8 mouse cellular contexts compared by ENCODE assay signal in the genomic region with DNA sequence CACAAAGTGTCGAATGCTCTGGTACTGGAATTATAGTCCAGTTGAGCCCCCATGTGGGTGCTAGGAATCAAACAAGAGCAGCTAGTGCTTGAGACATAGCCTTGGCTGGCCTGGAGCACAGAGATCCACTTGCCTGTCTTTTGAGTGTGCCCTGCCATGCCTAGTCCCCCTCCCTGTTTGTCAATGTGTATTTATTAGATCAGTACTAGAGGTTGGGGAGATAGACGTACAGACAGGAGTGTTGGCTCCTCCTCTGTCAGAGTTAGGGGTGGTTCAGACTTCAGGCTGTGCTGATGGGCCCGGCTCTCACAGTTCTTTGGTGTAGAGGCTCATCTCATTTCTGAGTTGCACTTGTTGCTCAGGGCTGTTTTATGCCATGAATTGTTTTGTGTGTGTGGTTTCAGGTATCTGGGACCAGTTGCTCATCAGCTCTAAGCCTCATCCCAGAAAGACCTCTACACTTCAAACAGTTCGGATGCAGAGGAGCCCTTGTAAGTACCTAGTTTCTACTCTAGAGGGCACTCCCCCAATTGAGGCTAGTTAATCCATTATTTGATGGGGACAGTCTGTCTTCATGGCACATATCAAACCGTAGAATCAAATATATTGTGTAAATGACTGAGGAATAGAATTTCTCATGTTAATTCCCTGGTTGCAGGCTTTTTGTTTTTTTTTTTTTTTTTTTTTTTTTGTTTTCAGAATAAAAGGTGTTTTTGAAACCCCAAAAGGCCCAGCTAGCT. TPM values are rescaled to one million over a fixed set of nuclear protein-coding genes. Genes with fewer than 3 reads are reported as not detected.
A peak's percentile ranks its signal among the peaks of the same experiment; 100 is the strongest.
DNase-seq lines count a peak whose midpoint lies in the region; ATAC-seq and TF ChIP-seq lines count a peak whose summit lies in the region.

No protein-coding gene starts in this region.

- H3K9me3 ChIP-seq in ES-E14 (ENCODE audit: control insufficient read depth, insufficient read depth, low read depth, low read length) = no peaks in the 10 kb centered on the region
- no peaks in the 10 kb centered on the region for H3K9me3 ChIP-seq in hindbrain, embryonic 11.5 days (ENCODE audit: control insufficient read depth, low read length)
- no peaks in the 10 kb centered on the region for H3K9me3 ChIP-seq in lung, postnatal 0 days (ENCODE audit: low read length)
- no peaks in the 10 kb centered on the region for H3K9me3 ChIP-seq in stomach, embryonic 16.5 days (replicated peaks; ENCODE audit: control insufficient read depth, low read length)

- H3K27me3 ChIP-seq in hindbrain, embryonic 11.5 days (ENCODE audit: control insufficient read depth, insufficient read depth, low read length) = no peaks in the 10 kb centered on the region
- H3K27me3 ChIP-seq in lung, postnatal 0 days (replicated peaks; ENCODE audit: insufficient read depth, low read length) = no peaks in the 10 kb centered on the region
- H3K27me3 ChIP-seq in stomach, embryonic 16.5 days (ENCODE audit: control insufficient read depth, insufficient read depth, low read length) = no peaks in the 10 kb centered on the region

- DNase-seq in layer of hippocampus, adult 9-11 months = peak; percentile 27
- no peak for DNase-seq in layer of hippocampus, postnatal 25 days (ENCODE audit: extremely low spot score in 1 of 2, low spot score in 1 of 2)
- no peak for DNase-seq in ES-E14 (ENCODE audit: low read depth, low spot score)
- DNase-seq in embryo, embryonic 11 days = peak; percentile 43
- peak; percentile 36 for DNase-seq in hindbrain, embryonic 11.5 days (ENCODE audit: low spot score)
- peak; percentile 34 for DNase-seq in lung, postnatal 0 days (ENCODE audit: low spot score)
- DNase-seq in thymus, postnatal 25 days = no peak

- peaks cover 3 to 7% of the 10 kb centered on the region in 2 experiments; a peak in 2 of 4 replicates for H3K4me1 ChIP-seq in ES-E14 (ENCODE audit: control insufficient read depth in 2 of 2, insufficient read depth in 2 of 2, low read length in 2 of 2, poor library complexity in 1 of 2)
- peaks cover 5% of the 10 kb centered on the region; the same call in 1 of the 2 replicates for H3K4me1 ChIP-seq in hindbrain, embryonic 11.5 days (replicated peaks; ENCODE audit: control insufficient read depth, insufficient read depth, low read length)
- 0 out of 2 replicates have a peak, but pooled peaks cover 4% of the 10 kb centered on the region for H3K4me1 ChIP-seq in lung, postnatal 0 days (ENCODE audit: insufficient read depth, low read depth, low read length)
- peaks cover 3% of the 10 kb centered on the region for H3K4me1 ChIP-seq in stomach, embryonic 16.5 days (ENCODE audit: control insufficient read depth, insufficient read depth, low read length)

- WGBS in hindbrain, embryonic 11.5 days = 59% methylated on average over 5 of the region's 5 CpGs
- 54% methylated on average over 5 of the region's 5 CpGs for WGBS in lung, postnatal 0 days
- 53% methylated on average over 5 of the region's 5 CpGs for WGBS in stomach, embryonic 16.5 days

- H3K4me2 ChIP-seq in hindbrain, embryonic 11.5 days (replicated peaks; ENCODE audit: low read depth, low read length) = peak overlapping the region; percentile 57; the same call in 1 of the 2 replicates
- H3K4me2 ChIP-seq in lung, postnatal 0 days (replicated peaks; ENCODE audit: low read depth, low read length) = no peak overlapping the region
- peak overlapping the region; percentile 80; the same call in 1 of the 2 replicates for H3K4me2 ChIP-seq in stomach, embryonic 16.5 days (ENCODE audit: low read depth, low read length)

- no peak for ATAC-seq in hindbrain, embryonic 11.5 days (ENCODE audit: low FRiP score)
- ATAC-seq in lung, postnatal 0 days = no peak
- ATAC-seq in stomach, embryonic 16.5 days (ENCODE audit: insufficient read depth, low FRiP score) = no peak

- H3K4me3 ChIP-seq in ES-E14 (ENCODE audit: insufficient read depth in 1 of 2, low read depth in 1 of 2, low read length in 2 of 2, poor library complexity in 1 of 2, severe bottlenecking in 1 of 2) = peak overlapping the region; percentile 82 to 99
- H3K4me3 ChIP-seq in hindbrain, embryonic 11.5 days (ENCODE audit: low read depth, low read length) = 0 out of 2 replicates have a peak overlapping the region, but pooled peaks have one; percentile 2
- no peak overlapping the region for H3K4me3 ChIP-seq in lung, postnatal 0 days (ENCODE audit: low read depth, low read length)
- H3K4me3 ChIP-seq in stomach, embryonic 16.5 days (replicated peaks; ENCODE audit: low read length) = no peak overlapping the region

- peak overlapping the region; percentile 10; the same call in 1 of the 2 replicates for H3K9ac ChIP-seq in ES-E14 (ENCODE audit: insufficient read depth, low read depth, low read length, poor library complexity, severe bottlenecking)
- H3K9ac ChIP-seq in hindbrain, embryonic 11.5 days (ENCODE audit: low read depth, low read length) = no peak overlapping the region
- H3K9ac ChIP-seq in lung, postnatal 0 days (replicated peaks; ENCODE audit: low read depth) = no peak overlapping the region
- no peak overlapping the region for H3K9ac ChIP-seq in stomach, embryonic 16.5 days (ENCODE audit: low read length)

- peak; percentile 60 for TF ChIP-seq CTCF in lung, postnatal 0 days (IDR thresholded peaks at IDR 0.05)

- in situ Hi-C loops in ES-E14 (cut with MboI; ENCODE audit: low sequenced_read_pairs in 2 of 2, unreplicated experiment in 2 of 2) = no loop called here

- no peak overlapping the region for H3K27ac ChIP-seq in ES-E14 (ENCODE audit: insufficient read depth, low read depth, low read length, poor library complexity, severe bottlenecking)
- no peak overlapping the region for H3K27ac ChIP-seq in hindbrain, embryonic 11.5 days (ENCODE audit: low read depth, low read length)
- H3K27ac ChIP-seq in lung, postnatal 0 days (ENCODE audit: low read length) = no peak overlapping the region
- no peak overlapping the region for H3K27ac ChIP-seq in stomach, embryonic 16.5 days (ENCODE audit: low read length)

- no peak for TF ChIP-seq EP300 in lung, postnatal 0 days (IDR thresholded peaks at IDR 0.05)

- H3K36me3 ChIP-seq in ES-E14 (ENCODE audit: control insufficient read depth, insufficient read depth, low read length, poor library complexity, severe bottlenecking) = peaks cover 39% of the 10 kb centered on the region
- H3K36me3 ChIP-seq in hindbrain, embryonic 11.5 days (ENCODE audit: control insufficient read depth, insufficient read depth, low read length) = peaks cover 12% of the 10 kb centered on the region; the same call in 1 of the 2 replicates
- peaks cover 3% of the 10 kb centered on the region; the same call in 1 of the 2 replicates for H3K36me3 ChIP-seq in lung, postnatal 0 days (ENCODE audit: insufficient read depth, low read length)
- H3K36me3 ChIP-seq in stomach, embryonic 16.5 days (ENCODE audit: control insufficient read depth, insufficient read depth, low read length) = peaks cover 10% of the 10 kb centered on the region

TF ChIP-seq in ES-E14, 5 proteins besides CTCF, POLR2A, EP300 and RAD21:
- TF ChIP-seq MAFK (IDR thresholded peaks at IDR 0.05; ENCODE audit: insufficient read depth, low read depth, low read length) (no peak), ZNF384 (IDR thresholded peaks at IDR 0.05; ENCODE audit: low read depth, low read length) (peak; percentile 72; the same call in 1 of the 2 replicates)

RNA-seq across cellular contexts. Expression of gene D10Wsu102e, which starts 1.8 kb away (rescaled TPM):
- total RNA-seq in layer of hippocampus, postnatal 25 days (2021) = 1 to 10 TPM; 2.3 to 3.5 TPM
- 3.5 and 4.5 TPM in 2 replicates for total RNA-seq in ES-E14 (2012; rRNA removed)
- polyA plus RNA-seq in hindbrain, embryonic 11.5 days (2014; fragmentation: Nextera tagmentation; extraction: Ambion mirVana) = 1.0 and 1.3 TPM in 2 replicates
- 0.19 and 0.20 TPM in 2 replicates for polyA plus RNA-seq in lung, postnatal 0 days (2015; fragmentation: Nextera tagmentation; extraction: Ambion mirVana)
- 0.60 and 0.61 TPM in 2 replicates for polyA plus RNA-seq in stomach, embryonic 16.5 days (2015; fragmentation: Nextera tagmentation; extraction: Ambion mirVana)

RNA-seq across cellular contexts. Expression of gene Slc41a2, which starts 24.1 kb away (rescaled TPM):
- total RNA-seq in layer of hippocampus, postnatal 25 days (2021) = 10 to 100 TPM; 21.5 to 23.0 TPM
- 0.63 and 1.1 TPM in 2 replicates for total RNA-seq in ES-E14 (2012; rRNA removed)
- 0.90 and 1.4 TPM in 2 replicates for polyA plus RNA-seq in hindbrain, embryonic 11.5 days (2014; fragmentation: Nextera tagmentation; extraction: Ambion mirVana)
- polyA plus RNA-seq in lung, postnatal 0 days (2015; fragmentation: Nextera tagmentation; extraction: Ambion mirVana) = 1.2 and 1.5 TPM in 2 replicates
- 0.85 and 1.0 TPM in 2 replicates for polyA plus RNA-seq in stomach, embryonic 16.5 days (2015; fragmentation: Nextera tagmentation; extraction: Ambion mirVana)

Comparison
In these comparisons a context has a peak if more than half of its experiments do, and no peak if none do; other contexts are left out.
1. DNase-seq: peak in layer of hippocampus, adult 9-11 months (single experiment), embryo, embryonic 11 days (single experiment), hindbrain, embryonic 11.5 days (single experiment) and lung, postnatal 0 days (single experiment); none in layer of hippocampus, postnatal 25 days (0 of 2), ES-E14 (single experiment) and thymus, postnatal 25 days (single experiment).
2. H3K4me3 ChIP-seq: peak in ES-E14 (2 of 2) and hindbrain, embryonic 11.5 days (single experiment); none in lung, postnatal 0 days (single experiment) and stomach, embryonic 16.5 days (single experiment).